Mouse (Mus musculus): ENCODE results near the gene Gm21830.

DNA sequence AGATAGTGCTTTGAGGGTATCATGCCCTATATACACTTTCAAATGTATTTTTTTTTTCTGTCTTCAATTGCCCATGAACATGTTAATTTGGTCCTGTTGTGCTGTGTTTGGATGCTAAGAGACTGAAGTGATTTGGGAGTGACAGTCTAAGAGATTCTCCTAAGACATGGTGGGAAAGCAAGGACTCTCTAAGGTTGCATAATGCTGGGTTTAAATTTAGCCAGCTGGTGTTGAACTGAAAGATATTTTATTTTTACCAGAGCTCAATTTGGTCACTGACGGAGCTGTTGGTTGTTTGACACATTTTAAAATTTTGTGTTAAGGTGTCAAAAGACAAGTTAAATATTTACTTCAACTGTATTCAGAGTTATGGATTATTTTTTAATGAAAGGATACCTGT is 33.2 kb downstream of the Gm21830 start:
- TF ChIP-seq CTCF (IDR thresholded peaks at IDR 0.05; ENCODE audit: borderline replicate concordance, control insufficient read depth, extremely low read depth, insufficient read depth, low read length, poor library complexity) (no peak), POLR2A (IDR thresholded peaks at IDR 0.05; ENCODE audit: control insufficient read depth, extremely low read depth, insufficient read depth, low read length, poor library complexity) (no peak)

Measured in thymus, adult 2 months (tissue).